Mouse (Mus musculus) induced T-regulatory cell, adult 2 months (primary cell): ENCODE measurements around the gene Traf3ip3.

Source experiments
- DNase-seq: peaks from one replicate; pipeline ENCODE4 v3.0.0-alpha.2; 2012; ENCODE audit warnings: low read depth

The Traf3ip3 gene

DNA sequence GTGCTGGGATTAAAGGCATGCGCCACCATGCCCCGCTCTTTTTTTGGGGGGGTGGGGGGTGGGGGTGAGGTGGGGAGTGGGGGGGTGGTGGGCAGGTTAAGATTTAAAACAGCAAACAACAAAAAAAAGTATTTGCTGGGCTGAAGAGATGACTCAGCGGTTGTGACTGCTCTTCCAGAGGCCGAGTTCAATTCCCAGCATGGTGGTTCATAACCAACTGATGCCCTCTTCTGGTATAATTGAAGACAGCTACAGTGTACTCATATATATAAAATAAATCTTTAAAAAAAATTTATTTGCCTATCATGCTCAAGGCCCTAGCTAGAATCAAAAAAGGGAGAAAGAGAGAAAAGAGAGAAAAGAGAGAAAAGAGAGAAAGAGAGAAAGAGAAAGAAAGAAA is 75.7 kb downstream of the Traf3ip3 start:
- DNase-seq: no peak
